Mouse (Mus musculus) NIH3T3 (cell line): ENCODE measurements around the gene Psg16.
A peak's percentile ranks its signal among the peaks of the same experiment; 100 is the strongest.
"Not testable (repeated sequence)": the region's sequence is repeated elsewhere in the genome, so short reads cannot be mapped to it uniquely, and the experiment has no call there.

ENCODE experiments used
- DNase-seq: peaks from one replicate; pipeline ENCODE4 v3.0.0-alpha.2; 2012; ENCODE audit warnings: low read depth

Gene Psg16

DNA sequence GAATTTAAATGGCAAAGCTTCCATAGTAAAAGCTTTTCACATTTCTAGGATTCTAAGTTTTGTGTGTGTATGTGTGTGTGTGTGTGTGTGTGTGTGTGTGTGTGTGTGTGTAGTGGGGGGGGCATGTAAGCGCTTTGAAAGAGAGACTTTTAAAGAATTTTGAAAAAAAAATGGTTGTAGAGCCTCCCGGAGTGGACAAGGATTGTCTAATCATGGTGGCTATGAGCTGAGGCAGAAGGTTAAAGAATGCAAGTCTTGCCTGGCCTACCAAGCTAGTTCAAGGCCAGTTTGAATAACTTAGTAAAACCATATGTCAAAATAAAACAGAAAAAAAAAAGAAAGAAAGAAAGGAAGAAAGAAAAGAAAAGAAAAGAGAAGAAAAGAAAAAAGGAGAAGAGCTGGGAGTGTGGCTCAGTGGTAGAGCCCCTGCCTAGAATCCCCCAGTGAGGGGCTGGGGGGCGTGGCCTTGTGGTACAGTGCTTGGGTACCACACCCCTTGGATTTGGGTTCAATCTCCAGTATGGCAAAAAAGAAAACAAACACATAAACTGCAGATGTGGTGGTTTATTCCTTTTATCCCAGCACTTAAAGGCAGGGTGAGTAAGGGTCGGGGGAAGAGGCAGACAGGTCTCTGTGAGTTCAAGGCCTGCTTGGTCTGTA is 18.4 kb upstream of the Psg16 start:
- no peak for DNase-seq

DNA sequence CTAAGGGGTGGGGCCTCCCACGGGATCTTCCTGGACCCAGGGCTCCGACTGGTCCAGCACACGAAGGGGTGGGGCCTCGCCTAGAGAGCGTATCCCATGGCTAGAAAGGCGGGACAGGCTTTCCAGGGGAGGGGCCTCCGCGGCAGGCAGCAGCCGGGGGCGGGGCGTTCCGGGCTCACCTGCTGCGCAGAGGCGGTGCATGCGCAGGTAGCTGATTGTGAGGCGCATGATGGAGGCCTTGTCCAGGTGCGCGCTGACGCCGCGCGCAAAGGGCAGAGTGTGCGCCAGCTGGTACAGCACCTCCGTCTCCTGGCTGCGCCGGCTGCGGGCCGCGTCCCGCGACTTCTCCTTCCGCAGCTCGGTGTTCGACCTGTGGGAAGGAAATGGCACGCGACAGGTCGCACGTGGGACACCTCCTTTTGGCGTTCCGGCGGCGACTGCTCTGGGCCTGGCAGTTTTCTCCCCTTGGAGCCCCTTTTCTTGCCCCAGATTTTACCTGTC is 17.7 kb upstream of the Psg16 start:
- DNase-seq = no peak

DNA sequence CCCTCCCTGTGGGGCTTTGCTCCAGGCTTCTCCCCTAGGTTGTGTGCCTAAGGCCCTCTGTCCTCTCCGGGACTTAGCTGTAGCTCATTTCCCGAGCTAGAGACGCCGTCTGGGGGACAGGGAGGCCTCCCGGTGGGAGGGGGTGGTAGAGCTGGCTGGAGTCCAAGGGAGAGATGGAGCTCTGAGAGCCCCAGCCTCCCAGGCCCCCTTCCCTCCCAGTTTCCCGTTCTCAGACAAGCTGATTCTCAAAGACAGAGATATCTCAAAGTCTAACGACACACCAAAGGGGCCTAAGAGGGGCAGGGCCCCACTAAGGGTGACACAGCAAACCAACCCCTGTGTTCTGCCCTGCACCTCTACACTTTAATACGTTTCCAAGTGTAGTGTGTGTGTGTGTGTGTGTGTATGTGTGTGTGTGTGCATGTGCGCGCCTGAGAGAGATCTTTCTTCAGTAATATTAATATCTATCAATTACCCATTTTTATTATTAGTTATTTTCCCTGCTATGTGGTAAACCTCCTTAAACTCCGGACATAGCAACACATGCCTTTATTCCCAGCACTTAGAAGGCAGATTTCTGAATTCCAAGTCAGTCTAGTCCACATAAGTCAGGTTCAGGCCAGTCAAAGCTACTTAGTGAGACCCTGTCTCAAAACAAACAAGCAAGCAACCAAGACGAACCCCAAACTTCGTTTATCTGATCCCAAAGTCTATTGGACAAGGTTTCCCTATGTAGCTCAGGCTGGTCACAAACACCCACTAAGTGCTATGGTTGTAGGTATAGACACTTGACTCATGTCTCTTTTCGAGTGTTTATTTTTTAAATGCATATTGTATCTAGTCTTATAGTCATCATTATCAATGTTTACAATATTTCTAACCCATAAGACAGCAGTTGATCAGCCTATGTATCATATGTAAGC is 17.0 kb upstream of the Psg16 start:
- no peak for DNase-seq

DNA sequence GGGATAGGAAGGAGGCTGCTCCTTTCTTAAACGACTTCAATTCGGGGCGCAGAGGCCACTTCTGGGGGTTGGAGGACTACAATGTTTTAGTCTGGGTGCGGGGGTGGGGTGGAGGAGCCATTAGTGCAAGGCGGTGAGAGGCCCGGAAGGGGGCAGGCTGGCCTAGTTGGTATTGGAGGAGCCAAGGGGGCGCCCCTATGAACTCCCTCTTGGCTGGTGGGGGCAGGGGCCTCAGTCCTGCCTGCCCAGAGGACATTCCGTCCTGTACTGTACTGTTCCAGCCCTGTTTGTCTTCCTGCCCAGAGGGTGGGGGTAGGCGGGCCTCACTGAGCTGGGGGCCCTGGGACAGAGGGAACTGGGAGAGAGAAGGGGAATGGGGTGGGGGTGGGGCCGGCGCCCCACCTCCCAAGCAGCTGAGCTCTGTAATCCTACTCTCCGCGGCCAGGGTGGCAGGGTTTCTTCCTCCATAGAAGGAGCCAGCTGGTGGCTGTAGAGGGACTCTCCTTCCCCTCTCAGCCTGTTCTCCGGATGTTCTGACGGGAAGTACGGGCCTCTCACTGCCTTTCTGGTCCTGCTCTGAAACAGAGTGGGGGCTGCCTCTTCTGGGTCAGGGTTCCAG is 15.7 kb upstream of the Psg16 start:
- peak; percentile 46 for DNase-seq

DNA sequence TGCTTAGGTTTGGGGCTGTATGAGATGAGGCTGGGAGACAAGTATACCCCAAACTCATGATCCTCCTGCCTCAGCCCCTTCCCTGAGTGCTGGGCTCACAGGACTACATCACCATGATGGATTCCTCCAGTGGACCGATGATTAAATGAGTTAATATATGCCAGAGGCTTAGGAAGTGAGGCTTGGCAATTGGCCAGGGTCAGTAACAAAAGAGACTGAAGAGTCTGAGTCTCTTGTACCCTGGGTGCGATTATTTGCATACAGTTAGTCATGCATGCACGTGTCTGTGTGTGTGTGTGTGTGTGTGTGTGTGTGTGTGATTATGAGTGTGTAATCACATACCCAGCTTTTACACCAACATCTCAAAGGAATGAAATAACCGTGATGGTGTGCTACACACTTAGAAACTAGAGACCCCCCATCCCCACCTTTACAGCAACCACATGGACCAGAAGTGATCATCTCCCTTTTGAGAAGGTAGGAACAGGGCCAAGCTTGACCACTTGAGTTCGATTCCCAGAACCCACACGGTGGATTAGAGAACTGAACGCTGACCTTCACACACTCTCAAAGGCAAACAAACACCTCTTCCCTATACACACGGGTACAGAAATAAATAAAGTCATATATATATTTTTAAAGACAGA is 14.9 kb upstream of the Psg16 start:
- peak; percentile 47 for DNase-seq

DNA sequence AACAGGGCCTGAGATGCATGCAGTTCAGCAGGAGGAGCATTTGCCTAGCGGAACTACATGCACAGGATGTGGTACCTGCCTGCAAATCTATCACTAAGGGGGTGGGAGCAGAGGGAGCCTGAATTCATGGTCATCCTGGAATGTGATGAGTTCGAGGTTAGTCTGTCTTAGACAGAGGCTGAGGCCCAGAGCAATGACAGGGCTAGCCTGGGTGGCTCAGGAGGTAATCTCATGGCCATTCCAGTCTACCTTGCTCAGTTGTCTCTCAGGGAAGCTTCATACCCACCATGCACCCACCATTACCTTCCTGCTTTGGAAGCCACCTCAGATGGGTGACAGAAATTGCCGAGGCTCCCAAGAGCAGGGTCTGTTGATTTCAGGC is 14.4 kb upstream of the Psg16 start:
- DNase-seq = no peak

DNA sequence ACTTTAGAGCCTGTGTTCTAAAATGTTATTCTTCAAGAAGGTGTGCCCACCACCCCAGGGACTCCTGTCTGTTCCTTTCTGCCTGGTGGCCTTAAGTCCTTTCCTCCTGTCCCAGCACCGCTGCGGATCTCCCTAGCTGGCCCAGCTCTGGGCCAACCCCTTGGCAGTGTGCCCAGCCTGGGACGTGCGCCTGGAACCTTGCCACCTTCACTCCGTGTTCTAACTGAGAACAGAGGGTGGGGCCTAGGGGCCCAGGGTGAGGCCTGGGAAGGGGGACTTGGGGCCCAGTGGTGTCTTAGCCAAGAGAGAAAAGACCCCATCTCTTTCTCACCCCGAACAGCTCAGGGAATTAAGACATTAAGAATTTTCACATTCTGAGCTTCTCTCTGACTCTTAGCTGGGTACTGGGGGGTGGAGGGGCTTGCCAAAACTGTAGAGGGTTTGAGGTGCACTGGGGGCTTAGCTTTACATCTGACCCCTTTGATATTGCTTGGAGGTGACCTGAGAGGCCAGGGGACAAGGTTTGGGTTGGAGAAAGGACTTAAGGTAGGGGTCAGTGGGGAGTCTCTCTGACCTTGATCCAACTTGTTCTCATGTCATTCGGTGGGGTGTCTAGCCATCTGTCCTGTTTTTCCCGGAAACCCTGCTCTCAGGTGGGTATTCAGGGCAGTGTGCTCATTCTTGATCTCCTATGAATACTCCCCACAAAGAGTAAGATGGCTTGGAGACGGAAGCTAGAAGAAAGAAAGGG is 13.6 kb upstream of the Psg16 start:
- peak; percentile 80 for DNase-seq

DNA sequence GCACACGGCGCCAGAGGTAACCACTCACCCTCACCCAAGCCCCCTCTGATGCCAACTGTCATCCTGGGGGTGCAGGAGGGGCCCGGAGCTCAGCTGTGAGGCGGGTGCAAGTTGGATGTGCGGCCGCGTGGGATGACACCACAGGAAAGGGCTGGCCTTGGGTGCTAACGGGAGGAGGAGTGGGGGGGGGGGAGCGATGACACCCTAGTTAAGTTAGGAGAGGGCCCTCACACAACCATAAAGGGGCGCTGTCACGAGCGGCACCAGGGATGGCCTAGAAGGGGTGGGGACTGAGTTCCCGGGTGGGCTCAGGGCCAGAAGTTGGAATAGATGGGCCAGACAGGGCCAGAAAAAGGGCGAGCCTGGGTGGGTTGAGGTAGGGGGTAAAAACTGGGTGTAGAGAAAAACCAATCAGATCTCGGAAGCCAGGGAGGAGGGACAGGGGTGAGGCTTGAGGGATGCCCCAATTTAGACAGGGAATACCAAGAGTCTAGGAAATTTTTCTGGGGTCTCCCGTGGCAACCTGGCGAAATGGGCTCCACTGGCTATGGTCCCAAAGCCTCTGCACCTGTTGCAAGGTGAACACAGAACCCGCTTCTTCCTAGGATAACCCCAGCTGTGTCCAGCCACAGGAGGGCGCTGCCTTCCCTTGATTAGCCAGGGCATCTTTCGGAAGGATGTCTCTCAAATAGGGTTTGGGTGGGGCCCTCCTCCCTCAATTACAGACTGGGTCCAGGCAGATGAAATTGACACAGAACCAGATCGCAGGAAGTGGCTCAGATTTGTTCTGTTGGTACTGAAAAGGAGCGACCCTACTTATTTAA is 12.8 kb upstream of the Psg16 start:
- DNase-seq = no peak

DNA sequence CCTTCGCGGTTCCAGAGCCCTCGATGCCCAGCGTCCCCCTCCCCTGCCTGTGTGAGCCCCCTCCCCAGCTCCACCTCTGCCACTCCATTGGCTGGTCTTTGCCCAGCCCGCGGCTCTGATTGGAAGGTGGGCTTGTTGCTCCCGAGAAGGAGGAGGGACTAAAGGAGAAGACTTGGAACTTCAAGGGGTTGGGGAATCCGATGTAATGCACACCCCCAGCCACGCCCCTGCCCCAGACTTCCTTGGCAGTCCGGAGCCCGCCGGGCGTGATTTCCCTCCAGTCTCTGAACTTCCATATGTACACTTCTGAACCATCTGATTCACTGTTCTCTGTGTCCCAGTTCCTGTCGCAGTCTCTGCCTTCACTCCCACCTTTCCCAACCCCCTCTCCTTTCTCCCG is 11.5 kb upstream of the Psg16 start, which contains the start of gene Hif3a:
Hif3a (minus strand) TSS at position 39 of the 400 bp plus-strand sequence.
- no peak for DNase-seq

DNA sequence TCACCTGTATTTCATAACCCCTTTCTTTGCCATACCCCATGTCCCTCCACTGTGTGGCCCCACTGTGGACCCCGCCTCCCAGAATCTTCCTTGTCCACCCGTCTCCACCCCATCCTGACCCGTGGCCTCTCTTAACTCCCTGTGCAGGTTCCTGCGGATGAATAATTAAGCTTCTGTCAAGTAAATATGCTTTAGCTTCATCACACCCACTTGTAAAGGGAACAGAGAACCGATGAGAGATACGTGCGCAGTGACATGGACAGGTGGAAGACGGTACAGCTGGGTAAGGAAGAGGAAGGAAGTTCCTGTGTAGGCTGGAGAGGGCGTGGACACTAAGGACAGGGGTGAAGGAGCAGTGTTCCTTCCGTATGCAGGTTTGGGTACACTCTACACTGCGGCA is 11.0 kb upstream of the Psg16 start:
- DNase-seq = no peak

DNA sequence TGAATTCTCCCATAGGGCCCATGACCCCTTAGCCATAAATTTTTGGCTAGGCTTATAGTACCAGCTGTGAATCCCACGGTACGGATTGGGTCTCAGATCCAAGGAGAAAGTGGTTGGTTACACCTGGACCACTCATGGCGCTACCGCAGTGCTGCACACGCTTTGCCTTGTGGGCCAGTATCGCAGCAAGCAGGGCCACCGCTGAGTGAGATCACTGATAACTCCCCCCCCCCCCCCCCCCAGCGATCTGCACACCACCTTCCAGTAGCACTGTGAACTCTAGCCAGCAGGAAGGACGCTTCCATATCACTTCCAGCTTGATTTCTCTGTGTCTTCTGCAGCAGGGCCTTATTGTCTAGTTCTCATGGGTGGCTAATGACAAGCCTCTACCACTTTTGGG is 8.2 kb upstream of the Psg16 start:
- no peak for DNase-seq

DNA sequence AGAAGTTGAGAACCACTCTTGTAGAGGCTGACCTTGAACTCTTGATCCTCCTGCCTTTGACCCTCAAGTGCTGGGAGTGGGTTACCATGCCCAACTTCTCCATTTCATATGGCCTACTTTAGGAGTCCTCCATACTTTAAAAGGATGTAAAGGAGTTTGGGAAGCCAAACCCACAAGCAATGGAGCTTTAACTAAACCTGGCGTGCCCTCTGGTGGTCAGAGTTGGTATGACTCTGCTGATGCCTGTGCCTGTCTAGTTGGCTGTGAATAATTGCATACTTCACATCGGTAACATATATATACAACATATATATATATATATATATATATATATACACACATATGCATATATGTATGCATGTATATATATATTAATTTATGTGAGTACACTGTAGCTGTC is 7.4 kb upstream of the Psg16 start:
- peak; percentile 91 for DNase-seq

DNA sequence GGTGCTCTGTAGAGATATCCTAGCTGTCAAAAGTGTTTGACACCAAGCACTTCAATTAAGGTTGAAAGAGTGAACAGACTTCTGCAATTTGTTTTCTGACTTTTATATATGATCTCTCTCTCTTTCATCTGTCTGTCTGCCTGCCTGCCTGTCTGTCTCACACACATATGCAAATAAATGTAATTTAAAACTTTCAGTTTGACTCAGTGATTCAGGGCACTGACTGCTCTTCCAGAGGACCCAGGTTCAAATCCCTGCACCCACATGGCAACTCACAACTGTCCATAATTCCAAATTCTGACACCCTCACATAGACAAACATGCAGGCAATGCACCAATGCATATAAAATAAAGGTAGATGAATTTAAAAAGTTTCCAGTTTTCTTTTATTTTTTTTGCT is 6.8 kb upstream of the Psg16 start:
- DNase-seq = no peak

DNA sequence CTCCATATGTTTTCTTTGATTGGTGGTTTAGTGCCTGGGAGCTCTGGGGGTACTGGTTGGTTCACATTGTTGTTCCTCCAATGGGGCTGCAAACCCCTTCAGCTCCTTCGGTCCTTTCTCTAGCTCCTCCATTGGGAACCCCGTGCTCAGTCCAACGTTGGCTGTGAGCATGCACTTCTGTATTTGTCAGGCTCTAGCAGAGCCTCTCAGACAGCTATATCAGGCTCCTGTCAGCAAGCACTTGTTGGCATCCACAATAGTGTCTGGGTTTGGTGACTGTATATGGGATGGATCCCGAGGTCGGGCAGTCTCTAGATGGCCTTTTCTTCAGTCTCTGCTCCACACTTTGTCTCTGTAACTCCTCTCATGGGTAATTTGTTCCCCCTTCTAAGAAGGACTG is 6.2 kb upstream of the Psg16 start:
- DNase-seq = not testable (repeated sequence)

DNA sequence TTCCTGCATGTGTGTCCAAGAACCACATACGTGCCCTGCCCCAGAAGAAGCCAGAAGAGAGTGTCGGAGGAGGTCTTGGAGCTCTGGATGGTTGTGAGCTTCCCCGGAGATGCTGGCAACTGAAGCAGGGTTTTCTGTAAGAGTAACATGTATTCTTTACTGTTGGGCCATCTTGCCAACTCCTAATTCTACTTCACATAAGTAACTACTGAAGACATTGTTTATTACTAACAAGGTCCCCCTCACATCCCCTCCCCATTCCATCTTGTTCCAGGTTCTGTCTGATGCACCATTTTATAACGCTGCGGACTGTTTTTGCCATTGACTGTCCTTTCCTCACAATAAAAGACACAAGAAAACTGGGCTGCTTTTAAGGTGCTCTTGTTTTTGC is 332 bp upstream of the Psg16 start:
- no peak for DNase-seq

DNA sequence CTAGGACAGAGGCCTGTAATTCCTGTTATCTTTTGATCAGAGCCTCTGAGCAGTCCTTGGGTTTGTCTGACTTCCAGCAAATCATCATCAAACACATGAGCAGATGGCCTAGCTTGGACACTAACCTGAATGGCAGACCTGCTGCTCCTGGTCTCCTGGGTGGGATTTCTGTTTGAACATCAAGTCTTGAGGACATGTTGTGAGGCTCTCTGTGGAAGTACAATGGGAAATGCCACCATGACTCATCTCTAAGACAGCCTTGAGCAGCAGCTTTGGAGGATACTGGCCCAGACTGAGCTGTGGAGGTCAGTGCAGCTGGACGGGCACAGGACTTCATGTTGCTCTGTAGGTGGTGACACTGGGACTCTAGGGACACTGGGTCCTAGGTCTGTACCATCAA is 2.7 kb downstream of the Psg16 start:
- no peak for DNase-seq

DNA sequence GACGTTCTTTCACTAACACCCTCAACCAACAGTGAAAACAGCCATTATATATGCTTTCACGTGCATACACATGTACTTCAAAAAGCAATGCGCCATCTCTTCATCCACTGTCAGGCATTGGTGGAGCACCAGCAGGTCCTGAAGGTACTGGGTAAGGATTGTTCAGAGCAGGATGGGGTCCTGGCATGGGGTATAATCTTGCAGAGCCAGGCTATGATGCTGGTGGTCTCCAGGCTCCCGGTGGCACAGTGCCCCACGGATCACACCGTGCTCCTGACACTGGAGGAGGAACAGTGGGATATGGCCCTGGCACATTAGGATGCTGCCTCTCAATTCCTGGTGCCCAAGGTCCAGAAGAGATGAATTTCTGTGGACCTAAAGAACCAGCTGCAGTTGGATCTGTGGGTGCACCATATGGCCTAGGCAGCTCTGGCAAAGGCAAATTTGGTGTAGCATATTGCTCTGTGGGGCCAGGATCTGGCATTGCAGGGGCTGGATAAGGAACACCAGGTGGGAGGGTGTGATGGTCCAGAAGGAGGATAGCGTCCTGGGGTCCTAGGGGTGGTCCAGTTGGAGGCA is 4.3 kb downstream of the Psg16 start:
- no peak for DNase-seq

DNA sequence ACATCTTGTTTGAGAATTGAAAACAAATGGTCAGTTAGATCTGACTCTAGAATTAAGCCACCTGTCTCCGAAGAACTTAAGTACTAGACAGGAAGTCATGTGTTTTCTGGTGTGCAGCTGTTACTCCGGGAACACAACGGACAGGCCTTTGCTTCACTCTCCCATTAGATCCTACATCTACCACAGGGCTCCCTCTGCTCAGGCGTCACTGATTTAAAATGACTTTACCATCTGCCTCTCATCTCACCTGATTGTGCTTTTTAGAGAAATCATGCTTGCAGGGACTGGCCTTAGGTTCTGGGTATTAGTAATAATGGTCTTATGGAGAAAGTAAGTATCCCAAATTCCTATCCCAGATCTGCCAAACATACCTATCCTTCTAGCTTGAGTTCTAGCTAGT is 8.9 kb downstream of the Psg16 start:
- no peak for DNase-seq

DNA sequence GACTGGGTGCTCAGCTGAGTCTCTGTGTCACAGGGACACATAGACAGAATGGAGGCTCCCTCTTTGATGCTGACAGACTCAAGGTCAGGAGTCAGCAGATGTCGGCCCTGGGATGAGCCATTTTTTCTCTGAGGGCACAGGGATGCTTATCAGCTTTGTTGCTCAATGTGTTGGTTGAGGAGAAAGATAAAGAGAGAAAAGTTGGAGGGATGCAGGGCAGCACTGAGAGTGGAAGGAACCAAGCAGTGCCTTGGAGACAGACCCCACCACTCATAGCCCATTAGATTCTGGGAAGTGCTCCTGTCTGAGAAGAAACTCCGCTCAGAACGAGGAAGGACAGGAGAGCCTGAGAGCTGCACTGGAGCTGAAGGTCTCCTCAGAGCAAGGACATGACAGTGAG is 13.9 kb downstream of the Psg16 start:
- no peak for DNase-seq

DNA sequence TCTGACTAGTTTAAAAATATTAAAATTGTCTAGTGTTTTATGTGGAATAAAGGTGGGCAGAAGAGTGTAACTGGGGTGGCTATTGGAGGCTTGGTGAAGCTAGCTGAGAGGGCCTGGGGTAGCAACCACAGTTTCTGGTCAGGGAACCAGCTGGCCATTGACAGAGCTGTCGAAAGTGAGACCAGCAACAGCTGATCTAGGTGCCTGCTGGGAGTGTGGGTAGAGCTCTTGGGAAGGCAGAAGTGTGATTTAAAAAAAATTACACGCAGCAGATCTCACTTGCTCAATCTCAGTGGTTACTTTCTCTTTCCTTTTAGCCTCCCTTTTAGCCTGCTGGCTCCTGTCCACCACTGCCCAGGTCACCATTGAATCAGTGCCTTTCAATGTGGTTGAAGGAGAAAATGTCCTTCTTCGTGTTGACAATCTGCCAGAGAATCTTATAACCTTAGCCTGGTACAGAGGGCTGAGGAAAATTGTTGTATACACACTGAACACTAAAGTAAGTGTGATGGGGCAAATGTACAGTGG is 16.3 kb downstream of the Psg16 start:
- DNase-seq = peak; percentile 12
